14 mouse cellular contexts compared by ENCODE assay signal in genomic region chr5:62041475-62041874, GRCm38 (mm10).
DNase-seq lines count a peak whose midpoint lies in the region.
"Had no signal": no experiment of that assay in that cellular context is flagged by ENCODE, and none has a peak within 500 bp of the region (broad histone marks: within the 10 kb centered on the region; RNA-seq: fewer than 3 reads in every experiment).

No protein-coding gene starts in this region.

- DNase-seq in frontal cortex, adult 2 months (ENCODE audit: extremely low spot score in 1 of 2, low spot score in 1 of 2): peak; percentile 21 to 34
- DNase-seq in frontal cortex, postnatal 25 days (ENCODE audit: low spot score in 2 of 2): no peak
- peak; percentile 2 for DNase-seq in layer of hippocampus, adult 8-10 months (ENCODE audit: low spot score in 2 of 2)
- no peak for DNase-seq in layer of hippocampus, adult 9-10 months (ENCODE audit: low spot score)
- DNase-seq in brain, adult 2 months (ENCODE audit: low read depth, low spot score): peak; percentile 58
- peak; percentile 23 for DNase-seq in telencephalon, adult 2 months (ENCODE audit: low read depth, low spot score)
- DNase-seq: adrenal gland, adult 8-10 months; adrenal gland, postnatal 36 days; cerebellum, adult 11-12 months; cerebellum, adult 9-11 months; embryo, embryonic 11 days; gastrocnemius, postnatal 14 days; heart, adult 2 months; heart, postnatal 14 days had no signal

Comparison
In these comparisons a context has a peak if more than half of its experiments do, and no peak if none do; other contexts are left out.
1. DNase-seq: peak in frontal cortex, adult 2 months (2 of 2), layer of hippocampus, adult 8-10 months (2 of 2), brain, adult 2 months (single experiment) and telencephalon, adult 2 months (single experiment); none in frontal cortex, postnatal 25 days (0 of 2) and layer of hippocampus, adult 9-10 months (single experiment).